Mouse (Mus musculus) embryonic fibroblast, embryonic 13.5 days (primary cell): ENCODE data around the gene Jarid2. TPM values are rescaled to one million over a fixed set of nuclear protein-coding genes. Genes with fewer than 3 reads are reported as not detected.
"Not testable (repeated sequence)": the region's sequence is repeated elsewhere in the genome, so short reads cannot be mapped to it uniquely, and the experiment has no call there.

Experiments used
- H3K27ac ChIP-seq: 2 replicates; pipeline ENCODE4 v1.5.1; 2012; ENCODE audit warnings: low read length, control low read depth, inconsistent platforms; ENCODE audit not compliant: insufficient read depth
- H3K4me1 ChIP-seq: 2 replicates; pipeline ENCODE4 v1.6.1; 2011; ENCODE audit warnings: low read length; ENCODE audit not compliant: control insufficient read depth, insufficient read depth
- H3K4me3 ChIP-seq: 2 replicates; pipeline ENCODE4 v1.5.1; 2011; ENCODE audit warnings: mild to moderate bottlenecking, control low read depth, low read length; ENCODE audit not compliant: insufficient read depth
- CTCF ChIP-seq: IDR thresholded peaks from 2 replicates; pipeline ENCODE4 v1.5.1; 2011; ENCODE audit warnings: mild to moderate bottlenecking, control low read depth, low read length, moderate library complexity, borderline replicate concordance; ENCODE audit not compliant: insufficient read depth
- POLR2A ChIP-seq: IDR thresholded peaks from 2 replicates; pipeline ENCODE4 v1.6.1; 2011; ENCODE audit warnings: low read depth, mild to moderate bottlenecking, control low read depth, low read length, moderate library complexity
- polyA plus RNA-seq: library from polyadenylated mRNA; stranded (reverse); fragments of >200 nt; gene quantifications from 2 replicates; pipeline ENCODE4 v1.2.4, GENCODE M21; 2011; ENCODE audit warnings: low read depth; ENCODE audit not compliant: missing spikeins, insufficient read length

The Jarid2 gene
- polyA plus RNA-seq, 1 experiment: 14.4 TPM

GRCm38 (mm10) chr13:44708336-44709017 is 20.8 kb upstream of the Jarid2 start:
- Histone ChIP-seq H3K4me3 (no peak overlapping the region), H3K4me1 (no peaks in the 10 kb centered on the region), H3K27ac (no peak overlapping the region)
- TF ChIP-seq POLR2A (no peak), CTCF (no peak)

DNA sequence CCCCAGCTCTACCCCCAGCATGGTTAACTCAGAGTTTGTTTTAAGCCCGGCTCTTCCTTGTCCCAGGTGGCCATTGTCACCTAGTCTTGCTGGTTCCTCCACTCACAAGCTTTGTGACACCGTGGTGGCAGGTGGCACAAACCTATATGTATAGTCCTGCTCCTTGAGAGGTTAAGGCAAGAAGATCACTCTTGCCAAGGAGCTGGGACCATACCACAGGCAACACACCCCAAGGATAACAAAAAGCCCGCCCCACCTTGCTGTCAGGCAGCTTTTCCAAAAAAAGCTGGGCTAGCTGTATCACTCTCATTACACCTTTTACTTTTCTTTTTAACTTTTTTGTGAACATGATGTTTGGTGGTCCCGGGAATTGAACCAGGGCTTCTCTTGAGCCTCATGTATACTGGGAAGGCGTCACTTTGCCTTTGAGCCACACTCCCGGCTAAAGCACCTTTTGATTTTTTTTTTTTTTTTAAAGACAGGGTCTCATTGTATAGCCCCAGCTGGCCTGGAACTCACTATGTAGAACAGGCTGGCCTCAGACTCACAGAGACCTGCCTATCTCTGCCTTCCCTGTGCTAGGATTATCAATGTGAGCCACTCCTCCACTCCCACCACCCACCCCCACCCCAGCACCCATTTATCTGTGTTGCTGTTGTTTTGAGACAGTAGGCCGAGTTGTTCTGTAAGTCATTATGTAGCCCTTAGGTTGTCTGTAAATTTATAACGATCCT is 19.4 kb upstream of the Jarid2 start:
- Histone ChIP-seq H3K27ac (no peak overlapping the region), H3K4me1 (no peaks in the 10 kb centered on the region), H3K4me3 (no peak overlapping the region)
- TF ChIP-seq POLR2A (no peak), CTCF (no peak)

DNA sequence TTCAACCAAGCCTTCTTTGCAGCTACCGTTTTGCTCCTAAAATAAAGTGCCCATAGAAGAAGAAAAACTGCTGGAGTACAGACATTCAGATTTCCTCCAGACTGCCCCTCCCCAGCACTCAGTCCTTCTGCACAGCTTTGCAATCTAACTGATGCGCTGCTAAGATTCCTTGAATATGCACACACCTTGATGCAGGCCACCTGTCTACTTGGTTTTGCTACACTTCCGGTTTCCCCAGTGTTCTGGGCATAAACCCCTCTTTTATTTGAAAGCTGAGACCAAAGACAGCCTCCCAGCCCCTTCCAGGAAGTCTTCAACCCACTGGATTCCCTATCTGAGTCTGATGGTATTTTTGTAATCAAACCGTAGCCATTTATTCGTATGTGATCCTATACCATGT is 18.2 kb upstream of the Jarid2 start:
- TF ChIP-seq POLR2A (no peak), CTCF (no peak)
- Histone ChIP-seq H3K27ac (no peak overlapping the region), H3K4me3 (no peak overlapping the region), H3K4me1 (no peaks in the 10 kb centered on the region)

- no peaks in the 10 kb centered on the region for H3K4me1 ChIP-seq
- TF ChIP-seq POLR2A (no peak), CTCF (no peak)
- H3K4me3 ChIP-seq: no peak overlapping the region
- no peak overlapping the region for H3K27ac ChIP-seq
Observed at GRCm38 (mm10) chr13:44711882-44712281, 17.4 kb upstream of the Jarid2 start.

DNA sequence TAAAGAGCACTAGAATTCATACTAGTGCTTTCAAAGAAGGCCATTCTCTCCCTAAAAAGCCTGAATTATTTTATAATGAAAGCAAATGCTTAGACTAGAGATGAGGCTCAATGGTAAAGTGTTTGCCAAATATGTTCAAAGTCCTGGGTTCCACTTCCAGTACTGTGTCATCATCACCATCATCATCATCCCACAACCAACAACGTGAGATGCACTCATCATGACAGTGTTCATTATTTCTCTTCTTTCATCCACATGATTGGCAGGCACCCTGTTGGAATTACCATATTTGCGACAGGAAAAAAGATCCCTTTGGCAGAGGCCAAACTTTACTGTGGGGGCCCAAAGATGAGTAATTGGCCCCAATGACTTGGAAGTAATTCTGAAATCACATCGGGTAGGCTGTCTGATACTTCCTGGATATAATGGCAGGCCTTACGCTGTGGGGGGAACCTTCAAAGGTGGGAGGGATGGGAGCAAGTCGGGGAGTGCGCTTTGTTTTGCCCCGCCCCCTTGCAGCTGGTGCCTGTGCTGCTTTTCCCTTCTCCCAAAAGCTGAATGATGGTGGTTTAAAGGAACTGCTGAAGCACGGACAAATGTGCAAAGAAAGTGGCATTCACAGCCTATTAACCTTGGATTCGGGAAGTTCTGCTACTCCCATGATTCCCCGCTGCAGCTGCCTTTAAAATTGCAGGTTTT is 13.9 kb upstream of the Jarid2 start:
- Histone ChIP-seq H3K27ac (no peak overlapping the region), H3K4me1 (no peaks in the 10 kb centered on the region), H3K4me3 (no peak overlapping the region)
- TF ChIP-seq CTCF (no peak), POLR2A (no peak)

DNA sequence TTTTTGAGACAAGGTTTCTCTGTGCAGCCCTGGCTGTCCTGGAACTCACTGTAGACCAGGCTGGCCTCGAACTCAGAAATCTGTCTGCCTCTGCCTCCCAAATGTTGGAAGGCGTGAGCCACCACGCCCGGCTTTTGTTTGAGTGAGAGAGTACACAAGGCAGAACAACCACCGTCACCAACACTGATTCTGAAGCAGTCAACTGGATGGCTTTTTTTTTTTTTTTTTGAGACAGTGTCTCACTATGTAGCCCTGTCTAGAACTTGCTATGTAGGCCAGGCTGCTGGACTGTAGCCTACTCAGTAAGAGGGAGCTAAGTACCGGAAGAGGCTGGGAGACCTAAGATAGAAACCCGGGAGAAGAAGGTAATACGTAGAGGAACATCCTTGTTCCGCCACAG is 11.4 kb upstream of the Jarid2 start:
- TF ChIP-seq CTCF: no peak
- no peak for TF ChIP-seq POLR2A
- no peaks in the 10 kb centered on the region for H3K4me1 ChIP-seq
- H3K4me3 ChIP-seq: no peak overlapping the region
- no peak overlapping the region for H3K27ac ChIP-seq

- H3K4me1 ChIP-seq, H3K27ac ChIP-seq, H3K4me3 ChIP-seq: not testable (repeated sequence)
Observed at GRCm38 (mm10) chr13:44718465-44718864, 10.8 kb upstream of the Jarid2 start.

DNA sequence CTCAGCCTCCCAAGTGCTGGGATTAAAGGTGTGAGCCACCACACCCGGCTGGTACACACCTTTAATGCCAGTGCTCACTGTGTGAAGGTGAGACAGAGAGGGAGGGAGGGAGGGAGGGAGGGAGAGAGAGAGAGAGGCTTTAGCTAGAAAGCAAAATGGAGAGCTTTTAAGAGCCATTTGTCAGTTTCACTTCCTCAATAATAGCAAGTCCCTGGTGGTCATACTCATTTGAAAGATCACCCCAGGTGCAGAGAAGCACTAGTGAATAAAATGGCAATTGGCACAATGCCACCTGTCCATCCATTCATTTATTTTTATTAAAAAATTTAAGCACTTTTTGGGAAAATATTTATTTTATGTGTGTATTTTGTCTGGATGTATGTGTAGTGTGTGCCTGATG is 9.2 kb upstream of the Jarid2 start:
- no peaks in the 10 kb centered on the region for H3K4me1 ChIP-seq
- no peak overlapping the region for H3K27ac ChIP-seq
- TF ChIP-seq POLR2A (no peak), CTCF (no peak)
- no peak overlapping the region for H3K4me3 ChIP-seq

GRCm38 (mm10) chr13:44721891-44722547 is 7.3 kb upstream of the Jarid2 start:
- Histone ChIP-seq H3K27ac (no peak overlapping the region), H3K4me3 (no peak overlapping the region), H3K4me1 (no peaks in the 10 kb centered on the region)
- TF ChIP-seq CTCF: no peak
- TF ChIP-seq POLR2A: no peak

- not testable (repeated sequence) for H3K4me1 ChIP-seq, H3K4me3 ChIP-seq, H3K27ac ChIP-seq
Observed at GRCm38 (mm10) chr13:44723522-44723921, 5.8 kb upstream of the Jarid2 start.
